Mouse (Mus musculus) heart, embryonic 14.5 days (tissue): ENCODE data around the gene Olfr665. TPM values are rescaled to one million over a fixed set of nuclear protein-coding genes. Genes with fewer than 3 reads are reported as not detected.
"Not testable (repeated sequence)": the region's sequence is repeated elsewhere in the genome, so short reads cannot be mapped to it uniquely, and the experiment has no call there.

Experiments
- ATAC-seq: fragments of 200-750 bp; cut with Nextera tagmentation; 2 replicates; pipeline ENCODE4 v1.8.0; 2017; ENCODE audit warnings: low read depth, moderate TSS enrichment; ENCODE audit not compliant: insufficient number of reproducible peaks, insufficient read depth, low FRiP score
- H3K27ac ChIP-seq, 2 experiments: fragments of 200-500 bp in 1 of 2; fragments of 300-500 bp in 1 of 2; sonication (generic) in 1 of 2; replicated peaks in 1 of 2; 2 replicates each; pipeline ENCODE4 v1.5.1; 2012 to 2014; ENCODE audit warnings: low read depth in 2 of 2, low read length in 2 of 2, control low read depth in 1 of 2, mild to moderate bottlenecking in 1 of 2, mixed read lengths in 1 of 2; ENCODE audit not compliant: control insufficient read depth in 1 of 2, insufficient read depth in 1 of 2
- H3K27me3 ChIP-seq: fragments of 300-500 bp; sonication (generic); 2 replicates; pipeline ENCODE4 v1.6.1; 2014; ENCODE audit warnings: mild to moderate bottlenecking, low read length, control low read depth; ENCODE audit not compliant: control insufficient read depth, insufficient read depth
- H3K36me3 ChIP-seq: fragments of 300-500 bp; sonication (generic); 2 replicates; pipeline ENCODE4 v1.6.1; 2014; ENCODE audit warnings: mild to moderate bottlenecking, control low read depth, low read length, mixed read lengths; ENCODE audit not compliant: control insufficient read depth, insufficient read depth
- H3K4me1 ChIP-seq, 2 experiments: fragments of 200-500 bp in 1 of 2; fragments of 300-500 bp in 1 of 2; sonication (generic) in 1 of 2; 2 replicates each; pipeline ENCODE4 v1.6.1; 2012 to 2014; ENCODE audit warnings: low read length in 2 of 2, control low read depth in 1 of 2, mixed read lengths in 1 of 2; ENCODE audit not compliant: control insufficient read depth in 2 of 2, insufficient read depth in 2 of 2
- H3K4me2 ChIP-seq: fragments of 300-500 bp; sonication (generic); 2 replicates; pipeline ENCODE4 v1.6.1; 2014; ENCODE audit warnings: mild to moderate bottlenecking, low read length
- H3K4me3 ChIP-seq, 2 experiments: fragments of 200-500 bp in 1 of 2; fragments of 300-500 bp in 1 of 2; sonication (generic) in 1 of 2; 2 replicates each; pipeline ENCODE4 v1.5.1; 2012 to 2014; ENCODE audit warnings: low read length in 2 of 2, mild to moderate bottlenecking in 2 of 2, control low read depth in 1 of 2, low read depth in 1 of 2, moderate library complexity in 1 of 2; ENCODE audit not compliant: control insufficient read depth in 1 of 2, insufficient read depth in 1 of 2
- H3K9ac ChIP-seq: fragments of 300-500 bp; sonication (generic); 2 replicates; pipeline ENCODE4 v1.6.1; 2014; ENCODE audit warnings: mild to moderate bottlenecking, low read length
- H3K9me3 ChIP-seq: fragments of 300-500 bp; sonication (generic); 2 replicates; pipeline ENCODE4 v1.6.1; 2016; ENCODE audit warnings: low read length, control low read depth; ENCODE audit not compliant: control insufficient read depth
- WGBS: fragments of 180-500 bp; shearing (Covaris S2); extraction: QIAGEN DNeasy Blood & Tissue Kit; methylation state at CpG from one replicate; pipeline ENCODE4 v1.1.7; 2014; 5-methylcytosine and 5-hydroxymethylcytosine counted together
- polyA plus RNA-seq: library from polyadenylated mRNA; unstranded; fragments of >200 nt; fragmentation: Nextera tagmentation; extraction: Ambion mirVana; gene quantifications from 2 replicates; pipeline ENCODE4 v1.2.1, GENCODE M21; 2014

Olfr665 gene
- not detected in 2 replicates for polyA plus RNA-seq

DNA sequence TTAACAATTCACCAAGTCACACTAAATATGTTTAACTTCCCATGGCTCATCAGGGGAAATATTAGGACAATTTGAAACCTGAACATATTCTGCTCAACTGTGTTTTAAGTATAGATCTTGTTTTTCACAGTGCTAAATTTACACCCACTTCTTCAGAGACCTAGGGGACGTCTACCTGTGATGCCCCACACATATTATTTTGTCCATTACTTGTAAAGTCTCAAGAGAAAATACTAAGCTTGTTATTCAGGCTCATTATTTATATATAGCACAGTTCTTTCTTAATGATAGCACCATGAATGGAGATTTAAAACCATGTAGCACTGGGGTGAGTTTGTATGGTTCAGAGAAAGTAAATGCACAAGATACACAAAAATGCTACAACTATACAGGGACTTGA lies at the start of gene Olfr665:
Olfr665 (plus strand) TSS at position 301 of the 400 bp plus-strand sequence.
- Histone ChIP-seq H3K36me3 (no peaks in the 10 kb centered on the region), H3K27me3 (no peaks in the 10 kb centered on the region), H3K27ac (no peak within 1 kb of the TSS), H3K4me1 (no peaks in the 10 kb centered on the region), H3K4me2 (no peak within 1 kb of the TSS), H3K9ac (no peak within 1 kb of the TSS), H3K9me3 (0 out of 2 replicates have a peak, but pooled peaks cover 3% of the 10 kb centered on the region), H3K4me3 (no peak within 1 kb of the TSS)
- ATAC-seq, result no peak
- WGBS, result 26% methylated on average over 1 of the region's 1 CpGs

DNA sequence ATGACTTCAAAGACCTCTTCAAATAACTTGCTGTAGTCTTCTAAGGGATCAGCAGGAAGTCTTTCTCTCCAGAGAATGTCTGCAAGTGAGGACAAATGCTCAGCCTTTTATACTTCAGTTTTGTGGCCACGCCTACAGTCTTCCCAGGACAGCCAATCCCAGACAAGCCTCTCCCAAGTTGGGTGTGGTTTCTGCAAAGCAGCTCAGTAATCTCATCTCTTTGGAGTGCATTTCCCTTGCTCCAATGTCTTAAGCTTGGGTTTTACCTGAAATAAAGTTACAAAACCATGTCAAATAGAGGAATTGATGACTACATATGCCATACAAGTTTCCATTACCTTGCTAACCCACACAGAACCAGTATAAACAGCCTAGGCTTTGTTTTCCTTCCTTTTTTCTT lies 35.3 kb upstream of the Olfr665 start, which contains the start of gene Usp17lb:
Usp17lb (minus strand) TSS at position 101 of the 400 bp plus-strand sequence.
- H3K9ac ChIP-seq, result no peak within 1 kb of the TSS
- no peaks in the 10 kb centered on the region for H3K27me3 ChIP-seq
- WGBS, result 57% methylated on average over 1 of the region's 1 CpGs
- H3K9me3 ChIP-seq, result no peaks in the 10 kb centered on the region
- ATAC-seq, result no peak
- H3K36me3 ChIP-seq, result no peaks in the 10 kb centered on the region
- H3K4me1 ChIP-seq, result no peaks in the 10 kb centered on the region
- H3K27ac ChIP-seq, result no peak within 1 kb of the TSS
- H3K4me2 ChIP-seq, result no peak within 1 kb of the TSS
- no peak within 1 kb of the TSS for H3K4me3 ChIP-seq

DNA sequence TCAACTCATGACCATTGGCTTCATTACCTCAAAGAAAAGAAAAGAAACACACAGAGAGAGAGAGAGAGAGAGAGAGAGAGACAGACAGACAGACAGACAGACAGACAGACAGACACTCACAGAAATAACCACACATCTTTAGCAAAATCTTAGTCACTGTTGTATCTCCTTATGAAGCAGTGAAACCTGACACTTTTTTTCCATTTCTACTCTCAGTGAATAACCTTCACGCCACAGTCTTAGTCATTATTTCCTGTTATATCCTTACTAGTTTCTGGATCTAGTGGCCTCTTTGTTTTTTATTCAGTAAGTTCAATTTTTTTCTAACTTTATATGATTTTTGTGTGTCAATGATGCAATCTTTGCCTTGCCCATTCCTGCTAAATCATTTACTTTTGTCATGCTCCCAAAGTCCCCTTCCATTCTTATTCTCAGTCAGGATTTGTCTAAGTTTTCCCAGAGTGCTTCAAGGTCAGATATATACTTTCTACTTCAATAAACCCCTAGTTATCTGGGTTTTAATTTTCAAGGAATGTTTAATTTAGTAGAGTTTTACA lies 34.0 kb upstream of the Olfr665 start:
- H3K36me3 ChIP-seq, result no peaks in the 10 kb centered on the region
- no peak overlapping the region for H3K9ac ChIP-seq
- no peak overlapping the region for H3K27ac ChIP-seq
- WGBS, result 75% methylated on average over 1 of the region's 1 CpGs
- H3K9me3 ChIP-seq, result no peaks in the 10 kb centered on the region
- H3K27me3 ChIP-seq, result no peaks in the 10 kb centered on the region
- no peaks in the 10 kb centered on the region for H3K4me1 ChIP-seq
- H3K4me3 ChIP-seq, result no peak overlapping the region
- no peak for ATAC-seq
- H3K4me2 ChIP-seq, result no peak overlapping the region

DNA sequence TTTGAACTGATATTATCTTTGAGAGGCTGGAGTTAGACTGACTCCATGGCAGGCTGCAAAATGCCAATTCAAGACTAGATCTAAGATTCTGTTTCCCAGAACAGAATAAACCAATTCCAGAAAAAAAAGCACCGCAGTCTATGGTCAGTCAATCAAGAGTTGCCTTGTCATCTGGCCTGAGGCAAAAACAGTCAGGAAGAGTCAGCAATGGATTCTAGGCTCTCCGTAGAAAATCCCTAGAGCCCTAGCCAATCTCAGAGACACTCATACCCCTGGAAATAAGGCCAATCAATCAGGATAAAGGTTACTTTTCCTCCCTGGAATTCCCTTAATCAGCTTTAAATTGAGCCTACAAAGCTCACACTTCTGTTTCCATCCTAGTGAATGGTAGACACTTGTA lies 26.3 kb upstream of the Olfr665 start:
- not testable (repeated sequence) for H3K27ac ChIP-seq, H3K9ac ChIP-seq, ATAC-seq, H3K4me1 ChIP-seq, H3K4me3 ChIP-seq, H3K9me3 ChIP-seq, H3K36me3 ChIP-seq, H3K4me2 ChIP-seq, H3K27me3 ChIP-seq
- 75% methylated on average over 2 of the region's 2 CpGs for WGBS

DNA sequence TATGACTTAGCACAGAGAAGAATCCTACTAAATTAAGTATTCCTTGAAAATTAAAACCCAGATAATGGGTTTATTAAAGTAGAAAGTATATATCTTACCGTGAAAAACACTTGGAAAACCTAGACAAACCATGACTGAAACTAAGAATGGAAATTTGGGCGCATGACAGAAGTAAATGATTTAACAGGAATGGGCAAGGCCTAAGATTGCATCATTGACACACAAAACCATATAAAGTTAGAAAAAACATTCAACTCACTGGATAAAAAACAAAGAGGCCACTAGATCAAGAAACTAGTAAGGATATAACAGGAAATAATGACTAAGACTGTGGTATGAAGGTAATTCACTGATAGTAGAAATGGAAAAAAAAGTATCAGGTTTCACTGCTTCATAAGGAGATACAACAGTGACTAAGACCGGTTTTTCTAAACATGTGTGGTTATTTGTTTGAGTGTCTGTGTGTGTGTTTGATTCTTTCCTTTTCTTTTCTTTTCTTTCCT lies 22.5 kb upstream of the Olfr665 start:
- H3K27ac ChIP-seq, result no peak overlapping the region
- H3K4me1 ChIP-seq, result no peaks in the 10 kb centered on the region
- H3K36me3 ChIP-seq, result no peaks in the 10 kb centered on the region
- no peaks in the 10 kb centered on the region for H3K27me3 ChIP-seq
- no peak for ATAC-seq
- H3K4me3 ChIP-seq, result no peak overlapping the region
- no peak overlapping the region for H3K4me2 ChIP-seq
- no peaks in the 10 kb centered on the region for H3K9me3 ChIP-seq
- H3K9ac ChIP-seq, result no peak overlapping the region
- WGBS, result 67% methylated on average over 3 of the region's 3 CpGs

DNA sequence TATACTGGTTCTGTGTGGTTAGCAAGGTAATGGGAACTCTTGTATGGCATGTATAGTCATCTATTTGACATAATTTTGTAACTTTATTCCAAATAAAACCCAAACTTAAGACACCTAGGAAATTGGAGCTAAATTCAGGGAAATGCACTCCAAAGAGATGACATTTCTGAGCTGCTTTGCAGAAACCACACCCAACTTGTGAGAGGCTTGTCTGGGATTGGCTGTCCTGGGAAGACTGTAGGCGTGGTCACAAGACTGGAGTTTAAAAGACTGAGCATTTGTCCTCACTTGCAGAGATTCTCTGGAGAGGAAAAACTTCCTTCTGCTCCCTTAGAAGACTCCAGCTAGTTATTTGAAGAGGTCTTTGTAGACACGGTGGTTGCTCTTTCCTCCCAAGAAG lies 21.1 kb upstream of the Olfr665 start, which contains the start of gene Usp17la:
Usp17la (plus strand) TSS at position 301 of the 400 bp plus-strand sequence.
- H3K9me3 ChIP-seq, H3K27me3 ChIP-seq, H3K27ac ChIP-seq, ATAC-seq, H3K4me2 ChIP-seq, H3K4me3 ChIP-seq, H3K9ac ChIP-seq, H3K4me1 ChIP-seq, H3K36me3 ChIP-seq: not testable (repeated sequence)
- WGBS, result 75% methylated on average over 2 of the region's 2 CpGs

DNA sequence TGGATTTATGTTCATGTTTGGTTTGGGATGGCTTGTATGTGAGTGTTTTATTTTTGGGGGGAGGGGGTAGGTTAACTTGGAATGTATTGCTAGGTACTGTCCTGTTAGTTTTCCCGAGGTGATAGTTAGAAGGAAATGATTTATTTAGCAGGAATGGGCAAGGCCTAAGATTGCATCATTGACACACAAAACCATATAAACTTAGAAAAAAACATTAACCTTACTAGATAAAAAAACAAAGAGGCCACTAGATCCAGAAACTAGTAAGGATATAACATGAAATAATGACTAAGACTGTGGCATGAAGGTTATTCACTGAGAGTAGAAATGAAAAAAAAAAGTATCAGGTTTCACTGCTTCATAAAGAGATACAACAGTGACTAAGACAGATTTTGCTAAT lies 20.1 kb upstream of the Olfr665 start:
- Histone ChIP-seq H3K4me1 (no peaks in the 10 kb centered on the region), H3K36me3 (no peaks in the 10 kb centered on the region), H3K4me2 (no peak overlapping the region), H3K4me3 (no peak overlapping the region), H3K9me3 (no peaks in the 10 kb centered on the region), H3K9ac (no peak overlapping the region), H3K27me3 (no peaks in the 10 kb centered on the region), H3K27ac (no peak overlapping the region)
- 71% methylated on average over 1 of the region's 1 CpGs for WGBS
- no peak for ATAC-seq

DNA sequence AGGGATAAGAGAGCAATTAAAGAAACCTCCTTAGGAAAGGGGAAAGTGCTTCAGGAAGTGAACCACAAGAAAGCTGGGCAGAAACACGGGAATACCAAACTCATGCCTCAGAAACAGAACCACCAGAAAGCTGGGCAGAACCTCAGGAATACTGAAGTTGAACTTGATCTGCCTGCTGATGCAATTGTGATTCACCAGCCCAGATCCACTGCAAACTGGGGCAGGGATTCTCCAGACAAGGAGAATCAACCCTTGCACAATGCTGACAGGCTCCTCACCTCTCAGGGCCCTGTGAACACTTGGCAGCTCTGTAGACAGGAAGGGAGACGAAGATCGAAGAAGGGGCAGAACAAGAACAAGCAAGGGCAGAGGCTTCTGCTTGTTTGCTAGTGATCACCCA lies 16.4 kb upstream of the Olfr665 start:
- WGBS, result 76% methylated on average over 3 of the region's 3 CpGs
- no peaks in the 10 kb centered on the region for H3K9me3 ChIP-seq

More for the DNA sequence above, 16.4 kb upstream of the Olfr665 start:
- H3K9ac ChIP-seq, result no peak overlapping the region
- no peak for ATAC-seq
- no peaks in the 10 kb centered on the region for H3K36me3 ChIP-seq
- H3K4me1 ChIP-seq, result no peaks in the 10 kb centered on the region
- H3K4me3 ChIP-seq, result no peak overlapping the region
- H3K4me2 ChIP-seq, result no peak overlapping the region
- H3K27ac ChIP-seq, result no peak overlapping the region
- no peaks in the 10 kb centered on the region for H3K27me3 ChIP-seq
